In genomic region chr13:112673899-112674447, GRCm38 (mm10) we compare ENCODE assay signal across 8 mouse cellular contexts. TPM values are rescaled to one million over a fixed set of nuclear protein-coding genes. Genes with fewer than 3 reads are reported as not detected.
DNase-seq lines count a peak whose midpoint lies in the region; ATAC-seq and TF ChIP-seq lines count a peak whose summit lies in the region.

No protein-coding gene starts in this region.

- 0 out of 2 replicates have a peak, but pooled peaks cover 2% of the 10 kb centered on the region for H3K36me3 ChIP-seq in small intestine, adult 2 months (ENCODE audit: control insufficient read depth, insufficient read depth, low read length)

- H3K4me3 ChIP-seq in small intestine, adult 2 months (ENCODE audit: low read depth, low read length), result no peak overlapping the region

- peak; percentile 41 for DNase-seq in urinary bladder, postnatal 25 days (ENCODE audit: low spot score)
- DNase-seq in urinary bladder, postnatal 10 days (ENCODE audit: low spot score), result no peak
- DNase-seq in gastrocnemius, postnatal 14 days, result peak; percentile 59
- peak; percentile 56 to 70 for DNase-seq in left cerebral cortex, postnatal 10 days (ENCODE audit: extremely low spot score in 1 of 2, low spot score in 2 of 2)

- TF ChIP-seq CTCF in small intestine, adult 2 months (IDR thresholded peaks at IDR 0.05; ENCODE audit: extremely low read depth, insufficient read length, insufficient replicate concordance, low read depth, low read length), result peak; percentile 50; the same call in 1 of the 2 replicates

- H3K4me1 ChIP-seq in small intestine, adult 2 months (ENCODE audit: control insufficient read depth, insufficient read depth, insufficient read length, low read length), result no peaks in the 10 kb centered on the region

- no peak for TF ChIP-seq POLR2A in small intestine, adult 2 months (IDR thresholded peaks at IDR 0.05; ENCODE audit: low read depth, low read length)

- ATAC-seq in common myeloid progenitor, adult 5-6 weeks (replicated peaks; ENCODE audit: low read depth, poor library complexity, severe bottlenecking), result peak; percentile 89
- peak; percentile 95 for ATAC-seq in inflammation-experienced regulatory T-cells, adult 6 months
- peak; percentile 70 for ATAC-seq in megakaryocyte-erythroid progenitor cell, adult 5-6 weeks (replicated peaks; ENCODE audit: low FRiP score, low TSS enrichment, poor library complexity, severe bottlenecking)

- no peak overlapping the region for H3K27ac ChIP-seq in small intestine, adult 2 months (ENCODE audit: insufficient read depth, low read depth, low read length)

- H3K27me3 ChIP-seq in small intestine, adult 2 months (ENCODE audit: control insufficient read depth, insufficient read depth, low read length), result no peaks in the 10 kb centered on the region

- intact Hi-C loops in gastrocnemius, postnatal 14 days (cut with DNase I; ENCODE audit: low total_unique reads), result loop anchor here (5.0 kb wide), 1 partner anchor 188 kb away; no protein-coding TSS in a partner anchor
- intact Hi-C loops in left cerebral cortex, postnatal 10 days (cut with DNase I), result loop anchor here (5.0 kb wide), 3 partner anchors 188 to 363 kb away; partner anchors contain the start of gene Cdc20b

- 16% methylated on average over 9 of the region's 9 CpGs for WGBS in small intestine, adult 2 months

RNA-seq across cellular contexts. Expression of gene Slc38a9, which starts 13.4 kb away (rescaled TPM):
- total RNA-seq in common myeloid progenitor, adult 5-6 weeks (2017), result 29.5 and 43.1 TPM in 2 replicates
- 1 to 10 TPM; 4.1 to 6.2 TPM for total RNA-seq in gastrocnemius, postnatal 14 days (2021)
- 10 to 100 TPM; 21.8 to 39.6 (median 34.2) TPM for polyA plus RNA-seq in inflammation-experienced regulatory T-cells, adult 6 months (2017; shearing (Covaris generic))
- 10 to 100 TPM; 16.3 to 18.8 TPM for total RNA-seq in left cerebral cortex, postnatal 10 days (2021)
- total RNA-seq in megakaryocyte-erythroid progenitor cell, adult 5-6 weeks (2014; fragmentation: Nextera tagmentation), result 122 and 153 TPM in 2 replicates
- total RNA-seq in megakaryocyte-erythroid progenitor cell, adult 5-6 weeks (2017), result 33.5 and 44.5 TPM in 2 replicates
- 1.3 and 2.9 TPM in 2 replicates for polyA plus RNA-seq in small intestine, adult 2 months (2012; rRNA removed)

RNA-seq across cellular contexts. Expression of gene Ddx4, which starts 21.7 kb away (rescaled TPM):
- total RNA-seq in common myeloid progenitor, adult 5-6 weeks (2017), result 1.3 and 3.7 TPM in 2 replicates
- not detected for total RNA-seq in gastrocnemius, postnatal 14 days (2021)
- not detected for polyA plus RNA-seq in inflammation-experienced regulatory T-cells, adult 6 months (2017; shearing (Covaris generic))
- under 1 TPM; 0.83 to 0.97 TPM for total RNA-seq in left cerebral cortex, postnatal 10 days (2021)
- total RNA-seq in megakaryocyte-erythroid progenitor cell, adult 5-6 weeks (2014; fragmentation: Nextera tagmentation), result 1.7 and 4.4 TPM in 2 replicates
- total RNA-seq in megakaryocyte-erythroid progenitor cell, adult 5-6 weeks (2017), result 1.6 and 4.1 TPM in 2 replicates
- not detected in 2 replicates for polyA plus RNA-seq in small intestine, adult 2 months (2012; rRNA removed)
